Mouse (Mus musculus): ENCODE data around the gene Onecut3. TPM values are rescaled to one million over a fixed set of nuclear protein-coding genes. Genes with fewer than 3 reads are reported as not detected.

Onecut3 gene
- polyA plus RNA-seq, 1 experiment from 2014 or later = 0.05 TPM

DNA sequence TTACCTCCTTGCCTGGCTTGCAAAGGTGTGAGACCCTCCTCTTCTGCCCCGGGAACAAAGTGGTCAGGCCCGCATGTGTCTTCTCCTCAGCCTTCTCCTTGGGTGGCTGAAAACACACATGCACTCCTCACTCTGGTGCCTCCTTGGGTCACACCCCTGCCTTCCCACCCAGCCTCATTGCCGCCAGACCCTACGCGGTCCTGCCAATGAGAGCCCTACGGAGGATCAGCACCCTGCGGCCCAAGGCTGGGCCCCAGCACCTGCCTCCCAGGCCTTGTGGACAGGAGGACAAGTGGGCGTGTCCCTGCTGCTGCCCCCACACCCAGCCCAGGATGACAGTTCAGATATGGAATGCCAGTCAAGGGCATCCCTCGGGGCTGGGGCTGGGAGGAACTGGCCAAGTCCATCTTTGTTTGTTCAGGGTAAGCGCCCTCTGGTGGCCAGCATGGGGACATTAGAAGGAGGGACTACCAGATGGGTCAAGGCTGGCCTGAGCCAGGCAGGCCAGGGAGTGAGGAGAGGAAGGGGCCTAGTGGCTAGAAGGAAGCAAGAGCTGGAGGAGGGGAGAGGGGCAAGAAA lies 53.9 kb downstream of the Onecut3 start:
- peaks cover 72% of the 10 kb centered on the region for H3K36me3 ChIP-seq (ENCODE audit: control insufficient read depth, insufficient read depth)
- 66% methylated on average over 10 of the region's 10 CpGs for WGBS

DNA sequence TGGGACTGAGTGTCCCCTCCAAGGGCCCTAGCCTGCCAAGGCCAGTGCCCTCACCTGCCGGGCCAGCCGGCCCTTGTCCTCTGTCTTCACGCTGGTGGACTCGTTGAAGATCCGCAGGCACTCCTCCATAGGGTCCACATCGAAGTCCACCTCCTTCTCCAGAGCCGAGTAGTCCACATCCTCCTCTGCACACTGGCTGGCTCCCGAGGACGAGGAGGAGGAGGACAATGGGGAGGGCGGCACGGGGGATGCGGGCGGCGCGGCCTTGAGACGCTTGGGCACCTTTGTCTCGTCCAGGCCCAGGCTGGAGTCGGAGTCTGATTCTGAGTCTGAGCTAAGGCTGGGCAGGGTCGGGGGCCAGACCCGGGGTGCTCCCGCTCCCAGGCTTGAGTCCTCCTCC lies 54.6 kb downstream of the Onecut3 start:
- Histone ChIP-seq H3K9me3 (ENCODE audit: control insufficient read depth) (no peaks in the 10 kb centered on the region), H3K4me3 (ENCODE audit: low read depth, low read length) (no peak overlapping the region), H3K36me3 (ENCODE audit: control insufficient read depth, insufficient read depth) (peaks cover 65% of the 10 kb centered on the region), H3K27me3 (replicated peaks; ENCODE audit: control insufficient read depth, insufficient read depth, low read length) (no peaks in the 10 kb centered on the region), H3K9ac (ENCODE audit: low read depth, low read length) (no peak overlapping the region), H3K27ac (ENCODE audit: low read depth, low read length) (no peak overlapping the region), H3K4me2 (replicated peaks; ENCODE audit: low read depth) (no peak overlapping the region), H3K4me1 (replicated peaks; ENCODE audit: control insufficient read depth, insufficient read depth, low read length) (no peaks in the 10 kb centered on the region)
- WGBS = 91% methylated on average over 21 of the region's 21 CpGs
- ATAC-seq = no peak
- no peak for TF ChIP-seq CTCF (IDR thresholded peaks at IDR 0.05; ENCODE audit: low read depth)

More for the DNA sequence above, 53.9 kb downstream of the Onecut3 start:
- Histone ChIP-seq H3K9me3 (ENCODE audit: control insufficient read depth) (no peaks in the 10 kb centered on the region), H3K9ac (ENCODE audit: low read depth, low read length) (no peak overlapping the region), H3K27ac (ENCODE audit: low read depth, low read length) (no peak overlapping the region), H3K4me3 (ENCODE audit: low read depth, low read length) (no peak overlapping the region), H3K4me1 (replicated peaks; ENCODE audit: control insufficient read depth, insufficient read depth, low read length) (no peaks in the 10 kb centered on the region), H3K4me2 (replicated peaks; ENCODE audit: low read depth) (no peak overlapping the region), H3K27me3 (replicated peaks; ENCODE audit: control insufficient read depth, insufficient read depth, low read length) (no peaks in the 10 kb centered on the region)
- TF ChIP-seq CTCF (IDR thresholded peaks at IDR 0.05; ENCODE audit: low read depth) = peak; percentile 87
- ATAC-seq = peak; percentile 23; the same call in 1 of the 2 replicates

DNA sequence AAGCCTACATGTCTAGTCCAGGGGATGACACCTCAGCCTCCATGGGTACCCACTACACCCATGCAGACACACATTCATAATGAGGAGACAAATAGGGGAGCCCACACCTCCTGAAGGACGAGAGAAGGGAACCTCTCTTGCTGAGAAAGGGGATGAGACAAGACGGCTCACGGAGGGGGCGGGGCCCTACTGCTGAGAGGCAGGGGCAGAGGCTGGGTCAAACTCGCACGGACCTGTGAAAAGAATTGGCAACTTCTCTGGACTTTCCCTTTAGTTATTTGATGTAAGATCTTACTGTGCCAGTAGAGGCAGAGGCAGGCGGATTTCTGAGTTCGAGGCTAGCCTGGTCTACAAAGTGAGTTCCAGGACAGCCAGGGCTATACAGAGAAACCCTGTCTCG lies 57.7 kb downstream of the Onecut3 start:
- Histone ChIP-seq H3K9me3 (ENCODE audit: control insufficient read depth) (no peaks in the 10 kb centered on the region), H3K27me3 (replicated peaks; ENCODE audit: control insufficient read depth, insufficient read depth, low read length) (no peaks in the 10 kb centered on the region), H3K4me3 (ENCODE audit: low read depth, low read length) (no peak overlapping the region), H3K4me1 (replicated peaks; ENCODE audit: control insufficient read depth, insufficient read depth, low read length) (no peaks in the 10 kb centered on the region), H3K4me2 (replicated peaks; ENCODE audit: low read depth) (no peak overlapping the region), H3K36me3 (ENCODE audit: control insufficient read depth, insufficient read depth) (peaks cover 34% of the 10 kb centered on the region), H3K27ac (ENCODE audit: low read depth, low read length) (no peak overlapping the region), H3K9ac (ENCODE audit: low read depth, low read length) (no peak overlapping the region)
- TF ChIP-seq CTCF (IDR thresholded peaks at IDR 0.05; ENCODE audit: low read depth) = no peak
- ATAC-seq = no peak
- WGBS = 59% methylated on average over 9 of the region's 9 CpGs

DNA sequence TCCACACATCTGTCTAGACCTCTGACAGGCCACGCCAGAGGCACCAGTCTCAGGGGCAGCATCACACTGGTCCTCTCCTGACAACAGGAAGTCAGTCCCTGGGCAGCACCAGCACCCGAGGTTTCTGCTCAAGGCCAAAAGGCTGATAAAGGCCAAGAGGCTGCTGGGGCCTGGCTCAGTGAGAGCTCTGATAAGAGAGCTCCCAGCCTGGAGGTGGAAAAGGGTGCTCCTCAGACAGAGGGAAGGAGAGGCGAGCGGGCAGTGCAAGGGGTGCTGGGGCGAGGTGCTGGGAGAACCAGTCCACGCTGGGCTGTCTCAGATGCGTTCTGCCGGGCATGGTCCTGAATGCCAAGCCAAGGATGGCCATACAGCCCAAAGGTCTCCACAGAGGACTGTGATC lies 58.9 kb downstream of the Onecut3 start:
- Histone ChIP-seq H3K4me2 (replicated peaks; ENCODE audit: low read depth) (no peak overlapping the region), H3K4me3 (ENCODE audit: low read depth, low read length) (no peak overlapping the region), H3K9me3 (ENCODE audit: control insufficient read depth) (no peaks in the 10 kb centered on the region), H3K27me3 (replicated peaks; ENCODE audit: control insufficient read depth, insufficient read depth, low read length) (no peaks in the 10 kb centered on the region), H3K9ac (ENCODE audit: low read depth, low read length) (no peak overlapping the region), H3K4me1 (replicated peaks; ENCODE audit: control insufficient read depth, insufficient read depth, low read length) (no peaks in the 10 kb centered on the region), H3K27ac (ENCODE audit: low read depth, low read length) (no peak overlapping the region), H3K36me3 (ENCODE audit: control insufficient read depth, insufficient read depth) (peaks cover 22% of the 10 kb centered on the region; the same call in 1 of the 2 replicates)
- no peak for ATAC-seq
- no peak for TF ChIP-seq CTCF (IDR thresholded peaks at IDR 0.05; ENCODE audit: low read depth)
- WGBS = 67% methylated on average over 8 of the region's 8 CpGs

DNA sequence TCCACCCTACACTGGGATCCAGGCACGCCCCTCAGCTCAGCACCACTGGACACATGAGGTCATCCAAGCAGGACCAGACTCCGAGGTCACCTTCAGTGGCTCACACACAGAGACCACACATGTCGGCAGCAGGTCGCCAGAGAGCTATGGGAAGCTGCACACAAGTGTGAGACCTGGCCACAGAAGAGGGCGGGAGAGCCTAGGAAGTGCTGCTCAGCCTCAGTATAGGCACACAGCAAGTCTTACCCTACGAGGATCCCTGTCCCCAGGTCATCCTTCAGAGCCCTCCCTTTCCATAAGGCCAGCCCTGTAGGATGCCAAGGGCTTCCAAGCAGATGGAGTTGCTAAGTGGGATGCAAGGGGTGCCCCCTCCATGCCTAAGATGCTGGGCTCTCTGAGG lies 59.4 kb downstream of the Onecut3 start:
- WGBS = 89% methylated on average over 6 of the region's 6 CpGs
- H3K9ac ChIP-seq (ENCODE audit: low read depth, low read length) = no peak overlapping the region
- H3K4me2 ChIP-seq (replicated peaks; ENCODE audit: low read depth) = no peak overlapping the region
- no peak overlapping the region for H3K4me3 ChIP-seq (ENCODE audit: low read depth, low read length)
- H3K27ac ChIP-seq (ENCODE audit: low read depth, low read length) = no peak overlapping the region
- H3K36me3 ChIP-seq (ENCODE audit: control insufficient read depth, insufficient read depth) = peaks cover 18% of the 10 kb centered on the region; the same call in 1 of the 2 replicates
- no peaks in the 10 kb centered on the region for H3K4me1 ChIP-seq (replicated peaks; ENCODE audit: control insufficient read depth, insufficient read depth, low read length)
- TF ChIP-seq CTCF (IDR thresholded peaks at IDR 0.05; ENCODE audit: low read depth) = no peak
- H3K9me3 ChIP-seq (ENCODE audit: control insufficient read depth) = no peaks in the 10 kb centered on the region
- H3K27me3 ChIP-seq (replicated peaks; ENCODE audit: control insufficient read depth, insufficient read depth, low read length) = no peaks in the 10 kb centered on the region
- ATAC-seq = no peak

DNA sequence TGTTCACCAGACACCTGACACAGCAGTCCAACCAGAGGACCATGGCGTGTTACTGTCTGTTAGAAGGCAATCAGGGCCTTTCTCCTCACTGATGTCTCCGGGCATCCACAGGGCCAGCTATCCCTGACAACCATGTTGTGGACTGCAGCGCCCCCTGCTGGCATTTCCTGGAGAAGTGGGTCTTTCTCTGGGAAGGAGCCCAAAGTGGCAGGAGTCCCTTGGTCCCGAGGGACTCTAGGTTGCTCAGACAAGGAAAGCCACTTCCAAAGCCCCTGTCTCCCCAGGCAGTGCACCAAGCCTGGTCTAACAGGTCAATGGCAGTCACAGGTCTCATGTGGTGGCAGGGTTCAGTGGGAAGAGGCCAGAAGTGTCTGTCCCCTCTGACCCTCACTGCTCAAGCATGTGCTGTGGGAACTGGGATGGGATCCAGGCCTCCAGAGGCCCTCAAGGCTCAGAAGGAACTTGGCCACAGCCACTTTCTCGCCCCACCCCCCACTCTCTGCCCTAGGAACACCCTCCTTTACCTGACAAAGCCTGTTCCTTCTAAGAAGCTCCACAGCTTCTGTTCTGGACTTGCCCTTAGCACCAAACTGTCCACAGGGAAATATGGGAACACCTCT lies 62.8 kb downstream of the Onecut3 start:
- Histone ChIP-seq H3K4me1 (replicated peaks; ENCODE audit: control insufficient read depth, insufficient read depth, low read length) (0 out of 2 replicates have a peak, but pooled peaks cover 6% of the 10 kb centered on the region), H3K4me3 (ENCODE audit: low read depth, low read length) (no peak overlapping the region), H3K27me3 (replicated peaks; ENCODE audit: control insufficient read depth, insufficient read depth, low read length) (no peaks in the 10 kb centered on the region), H3K27ac (ENCODE audit: low read depth, low read length) (no peak overlapping the region), H3K36me3 (ENCODE audit: control insufficient read depth, insufficient read depth) (no peaks in the 10 kb centered on the region; the same call in 1 of the 2 replicates), H3K4me2 (replicated peaks; ENCODE audit: low read depth) (no peak overlapping the region), H3K9ac (ENCODE audit: low read depth, low read length) (no peak overlapping the region), H3K9me3 (ENCODE audit: control insufficient read depth) (no peaks in the 10 kb centered on the region)
- ATAC-seq = no peak
- peak; percentile 83 for TF ChIP-seq CTCF (IDR thresholded peaks at IDR 0.05; ENCODE audit: low read depth)
- 39% methylated on average over 5 of the region's 5 CpGs for WGBS
